Mouse (Mus musculus) cerebellum, postnatal 4 days (tissue): ENCODE results near the gene Prdm10.

ENCODE experiments used
- DNase-seq, 2 experiments: peaks; one replicate each; pipeline ENCODE4 v3.0.0; 2022; ENCODE audit warnings: low spot score in 2 of 2, mixed read lengths in 1 of 2

Gene Prdm10

GRCm38 (mm10) chr9:31280366-31281010 is at the start of gene Prdm10:
Gene Prdm10 (plus strand): TSS chr9:31280538.
- peak; percentile 89 to 94 for DNase-seq

GRCm38 (mm10) chr9:31235030-31235429 is 45.3 kb upstream of the Prdm10 start:
- DNase-seq: no peak

GRCm38 (mm10) chr9:31235489-31235888 is 44.8 kb upstream of the Prdm10 start:
- no peak for DNase-seq

GRCm38 (mm10) chr9:31236079-31236478 is 44.3 kb upstream of the Prdm10 start:
- no peak for DNase-seq

- DNase-seq: no peak
Observed at GRCm38 (mm10) chr9:31238526-31238925, 41.8 kb upstream of the Prdm10 start.

- DNase-seq: no peak
Observed at GRCm38 (mm10) chr9:31239551-31239950, 40.8 kb upstream of the Prdm10 start.

- no peak for DNase-seq
Observed at GRCm38 (mm10) chr9:31240522-31241207, 39.7 kb upstream of the Prdm10 start.

- no peak for DNase-seq
Observed at GRCm38 (mm10) chr9:31241208-31241699, 39.1 kb upstream of the Prdm10 start.

- no peak for DNase-seq
Observed at GRCm38 (mm10) chr9:31243306-31243938, 36.9 kb upstream of the Prdm10 start.

GRCm38 (mm10) chr9:31243939-31244333 is 36.4 kb upstream of the Prdm10 start:
- no peak for DNase-seq

GRCm38 (mm10) chr9:31245006-31245405 is 35.3 kb upstream of the Prdm10 start:
- no peak for DNase-seq

GRCm38 (mm10) chr9:31246421-31246820 is 33.9 kb upstream of the Prdm10 start:
- DNase-seq: no peak

GRCm38 (mm10) chr9:31247447-31248220 is 32.7 kb upstream of the Prdm10 start:
- DNase-seq: no peak

GRCm38 (mm10) chr9:31252182-31252799 is 28.0 kb upstream of the Prdm10 start:
- no peak for DNase-seq

- no peak for DNase-seq
Observed at GRCm38 (mm10) chr9:31253311-31253734, 27.0 kb upstream of the Prdm10 start.

- no peak for DNase-seq
Observed at GRCm38 (mm10) chr9:31253866-31254696, 26.3 kb upstream of the Prdm10 start.

GRCm38 (mm10) chr9:31254697-31255004 is 25.7 kb upstream of the Prdm10 start:
- DNase-seq: no peak

- no peak for DNase-seq
Observed at GRCm38 (mm10) chr9:31255953-31256352, 24.4 kb upstream of the Prdm10 start.

- DNase-seq: no peak
Observed at GRCm38 (mm10) chr9:31258237-31258636, 22.1 kb upstream of the Prdm10 start.

GRCm38 (mm10) chr9:31260219-31260618 is 20.1 kb upstream of the Prdm10 start:
- DNase-seq: no peak
